Mouse (Mus musculus) liver, embryonic 14.5 days (tissue): Measurements from ENCODE around the gene Lingo1.

Experiments used
- CTCF ChIP-seq: IDR thresholded peaks from 2 replicates; pipeline ENCODE4 v1.5.1; 2016; ENCODE audit warnings: antibody characterized with exemption, low read depth, control low read depth
- EP300 ChIP-seq: IDR thresholded peaks from 2 replicates; pipeline ENCODE4 v1.6.1; 2016; ENCODE audit warnings: antibody characterized with exemption, low read depth

- no peak for TF ChIP-seq CTCF
- TF ChIP-seq EP300 = no peak
Measured at GRCm38 (mm10) chr9:56718984-56719383, 77.3 kb downstream of the Lingo1 start.
